Mouse (Mus musculus): ENCODE data around the gene Ccdc126. TPM values are rescaled to one million over a fixed set of nuclear protein-coding genes. Genes with fewer than 3 reads are reported as not detected.

The Ccdc126 gene
- 0.49 and 0.57 TPM in 2 replicates for polyA plus RNA-seq (2012; rRNA removed; ENCODE audit: low replicate concordance)

GRCm38 (mm10) chr6:49318966-49319594, at the start of gene Ccdc126:
Gene Ccdc126 (plus strand): TSS chr6:49319274.

GRCm38 (mm10) chr6:49367159-49368054, 48.3 kb downstream of the Ccdc126 start, which contains the start of gene Fam221a:
Gene Fam221a (plus strand): TSS chr6:49367739.

Other genes with a start within 250 kb of the Ccdc126 start
- 19.1 and 44.3 TPM in 2 replicates for gene Malsu1, start 245.5 kb upstream of the Ccdc126 start, polyA plus RNA-seq (2012; rRNA removed; ENCODE audit: low replicate concordance)
- gene Igf2bp3, start 104.3 kb upstream of the Ccdc126 start, polyA plus RNA-seq (2012; rRNA removed; ENCODE audit: low replicate concordance) = 0.04 and 0.08 TPM in 2 replicates
- 9.4 and 9.6 TPM in 2 replicates for gene Tra2a, start 55.2 kb upstream of the Ccdc126 start, polyA plus RNA-seq (2012; rRNA removed; ENCODE audit: low replicate concordance)
- 2.0 and 4.2 TPM in 2 replicates for gene Fam221a, start 48.5 kb downstream of the Ccdc126 start, polyA plus RNA-seq (2012; rRNA removed; ENCODE audit: low replicate concordance)
- gene Stk31, start 76.3 kb downstream of the Ccdc126 start, polyA plus RNA-seq (2012; rRNA removed; ENCODE audit: low replicate concordance) = not detected in 2 replicates